Mouse (Mus musculus): Measurements from ENCODE around the gene Gm14459. TPM values are rescaled to one million over a fixed set of nuclear protein-coding genes. Genes with fewer than 3 reads are reported as not detected.
"Not testable (repeated sequence)": the region's sequence is repeated elsewhere in the genome, so short reads cannot be mapped to it uniquely, and the experiment has no call there.

Gene Gm14459
- polyA plus RNA-seq (2012; fragmentation: generic; extraction: Trizol), result not detected

- H3ac ChIP-seq (ENCODE audit: control insufficient read depth, insufficient read length), result no peak within 1 kb of the TSS
- no peak within 1 kb of the TSS for H3K4me2 ChIP-seq (ENCODE audit: low read depth)
- no peaks in the 10 kb centered on the region for H3K27me3 ChIP-seq (ENCODE audit: control insufficient read depth, insufficient read depth, insufficient read length)
- no peaks in the 10 kb centered on the region for H3K79me2 ChIP-seq (ENCODE audit: control insufficient read depth, insufficient read depth)
- no peak within 1 kb of the TSS for H3K4me3 ChIP-seq
- H3K36me3 ChIP-seq (ENCODE audit: control insufficient read depth, insufficient read depth), result no peaks in the 10 kb centered on the region
- no peak for TF ChIP-seq USF1 (IDR thresholded peaks at IDR 0.05; ENCODE audit: low read depth)
- no peak for TF ChIP-seq MAX (IDR thresholded peaks at IDR 0.05; ENCODE audit: low read depth)
- no peak for TF ChIP-seq POLR2A (IDR thresholded peaks at IDR 0.05; ENCODE audit: insufficient read length, low read depth)
- no peak for TF ChIP-seq POLR2AphosphoS2 (IDR thresholded peaks at IDR 0.05; ENCODE audit: insufficient read length, low read depth)
- TF ChIP-seq CEBPB (IDR thresholded peaks at IDR 0.05; ENCODE audit: insufficient read depth, poor library complexity, severe bottlenecking), result no peak
- TF ChIP-seq TCF12 (IDR thresholded peaks at IDR 0.05; ENCODE audit: insufficient read depth, poor library complexity, severe bottlenecking), result no peak
- TF ChIP-seq E2F4 (IDR thresholded peaks at IDR 0.05; ENCODE audit: insufficient read depth), result no peak
- TF ChIP-seq SRF (IDR thresholded peaks at IDR 0.05; ENCODE audit: control insufficient read depth, insufficient read length, low read depth), result no peak
- TF ChIP-seq MYOG (IDR thresholded peaks at IDR 0.05; ENCODE audit: control insufficient read depth in 1 of 3, insufficient read depth in 1 of 3, insufficient read length in 2 of 3, low read depth in 2 of 3), result no peak
Measured at GRCm38 (mm10) chrX:8524854-8525253, at the start of gene Gm14459. Gene Gm14459, minus strand, starts transcription at chrX:8524954.

- not testable (repeated sequence) for H3K4me2 ChIP-seq (ENCODE audit: low read depth); H3K36me3 ChIP-seq (ENCODE audit: control insufficient read depth, insufficient read depth); H3ac ChIP-seq (ENCODE audit: control insufficient read depth, insufficient read length)
Measured at GRCm38 (mm10) chrX:8548155-8548554, 23.4 kb upstream of the Gm14459 start, which contains the start of gene Ssxb6. Gene Ssxb6, minus strand, starts transcription at chrX:8548255.

More at GRCm38 (mm10) chrX:8548155-8548554, 23.4 kb upstream of the Gm14459 start, which contains the start of gene Ssxb6:
- not testable (repeated sequence) for H3K79me2 ChIP-seq (ENCODE audit: control insufficient read depth, insufficient read depth); H3K4me3 ChIP-seq; H3K27me3 ChIP-seq (ENCODE audit: control insufficient read depth, insufficient read depth, insufficient read length)

Other genes with a start within 250 kb of the Gm14459 start
- not detected for gene Ssxb10, start 197.5 kb downstream of the Gm14459 start, polyA plus RNA-seq (2012; fragmentation: generic; extraction: Trizol)
- not detected for gene Ssxb9, start 158.0 kb downstream of the Gm14459 start, polyA plus RNA-seq (2012; fragmentation: generic; extraction: Trizol)
- gene Ssxb1, start 111.6 kb downstream of the Gm14459 start, polyA plus RNA-seq (2012; fragmentation: generic; extraction: Trizol), result not detected
- not detected for gene Ssxb2, start 63.2 kb downstream of the Gm14459 start, polyA plus RNA-seq (2012; fragmentation: generic; extraction: Trizol)
- gene Ssxb6, start 23.3 kb upstream of the Gm14459 start, polyA plus RNA-seq (2012; fragmentation: generic; extraction: Trizol), result not detected
- gene Ssxb3, start 66.9 kb upstream of the Gm14459 start, polyA plus RNA-seq (2012; fragmentation: generic; extraction: Trizol), result not detected
- not detected for gene Ssxb8, start 165.9 kb upstream of the Gm14459 start, polyA plus RNA-seq (2012; fragmentation: generic; extraction: Trizol)
- gene Ssx9, start 223.5 kb upstream of the Gm14459 start, polyA plus RNA-seq (2012; fragmentation: generic; extraction: Trizol), result not detected